Mouse (Mus musculus) testis, adult 2 months (tissue): Measurements from ENCODE around the gene Wnt7a. TPM values are rescaled to one million over a fixed set of nuclear protein-coding genes. Genes with fewer than 3 reads are reported as not detected.

ENCODE experiments used
- H3K27ac ChIP-seq: fragments of 200-500 bp; 2 replicates; pipeline ENCODE4 v1.5.1; 2012; ENCODE audit warnings: low read depth, low read length; ENCODE audit not compliant: control insufficient read depth, insufficient read depth
- H3K27me3 ChIP-seq: fragments of 200-500 bp; 2 replicates; pipeline ENCODE4 v1.6.1; 2012; ENCODE audit warnings: mild to moderate bottlenecking, low read length, moderate library complexity; ENCODE audit not compliant: control insufficient read depth, insufficient read depth
- H3K36me3 ChIP-seq: fragments of 200-500 bp; 2 replicates; pipeline ENCODE4 v1.6.1; 2012; ENCODE audit warnings: mild to moderate bottlenecking, low read length; ENCODE audit not compliant: control insufficient read depth, insufficient read depth
- H3K4me1 ChIP-seq: fragments of 200-500 bp; 2 replicates; pipeline ENCODE4 v1.6.1; 2012; ENCODE audit warnings: low read length; ENCODE audit not compliant: control insufficient read depth, insufficient read depth
- H3K4me3 ChIP-seq: fragments of 200-500 bp; 2 replicates; pipeline ENCODE4 v1.5.1; 2012; ENCODE audit warnings: low read depth, mild to moderate bottlenecking, low read length, moderate library complexity, mixed read lengths; ENCODE audit not compliant: control insufficient read depth
- CTCF ChIP-seq: fragments of 200-500 bp; IDR thresholded peaks from 2 replicates; pipeline ENCODE4 v1.5.1; 2012; ENCODE audit warnings: low read depth, mild to moderate bottlenecking, inconsistent platforms, low read length, moderate library complexity; ENCODE audit not compliant: control insufficient read depth, insufficient read depth, insufficient replicate concordance
- POLR2A ChIP-seq: fragments of 200-500 bp; IDR thresholded peaks from 2 replicates; pipeline ENCODE4 v1.6.1; 2012; ENCODE audit warnings: low read depth, mild to moderate bottlenecking, inconsistent platforms, low read length, moderate library complexity; ENCODE audit not compliant: control insufficient read depth
- polyA plus RNA-seq: library from polyadenylated mRNA; depleted of rRNA; stranded (reverse); fragments of >200 nt; gene quantifications from 2 replicates; pipeline ENCODE4 v1.2.3, GENCODE M21; 2012

Wnt7a gene
- polyA plus RNA-seq, 1 experiment, result 1.1 TPM

DNA sequence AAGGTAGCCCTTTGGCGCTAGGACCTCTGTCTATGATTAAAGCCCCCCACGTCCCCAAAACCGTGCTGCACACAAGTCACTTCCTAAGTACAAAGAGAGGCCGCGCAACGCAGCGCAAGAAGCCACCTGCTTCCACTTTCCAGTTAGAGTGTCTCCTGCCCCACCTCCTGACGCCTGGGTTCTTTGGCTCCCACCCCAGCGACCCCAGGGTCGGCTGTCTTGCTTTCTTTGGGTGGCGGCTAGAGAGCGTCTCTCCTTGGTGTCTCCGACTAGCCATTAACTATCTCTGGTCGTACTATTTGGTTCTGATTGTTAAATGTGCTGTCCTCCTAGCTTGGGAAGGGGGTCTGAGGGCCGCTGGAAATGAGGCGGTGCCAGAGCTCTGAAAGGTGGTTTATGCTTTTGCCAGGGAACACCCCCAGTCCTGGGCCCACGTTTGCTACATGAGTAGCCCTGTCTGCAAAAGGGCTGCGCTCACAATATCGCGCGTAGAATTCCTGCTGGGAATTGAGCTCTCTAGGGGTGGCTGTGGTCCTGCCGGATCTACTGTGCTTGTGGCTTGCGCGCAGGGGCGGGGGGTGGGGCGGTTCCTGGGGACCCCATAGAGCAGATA is 889 bp downstream of the Wnt7a start:
- Histone ChIP-seq H3K4me3 (peak overlapping the region; percentile 78), H3K36me3 (no peaks in the 10 kb centered on the region), H3K4me1 (peaks cover 22% of the 10 kb centered on the region), H3K27ac (no peak overlapping the region), H3K27me3 (no peaks in the 10 kb centered on the region; the same call in 1 of the 2 replicates)
- TF ChIP-seq CTCF, result no peak
- no peak for TF ChIP-seq POLR2A

DNA sequence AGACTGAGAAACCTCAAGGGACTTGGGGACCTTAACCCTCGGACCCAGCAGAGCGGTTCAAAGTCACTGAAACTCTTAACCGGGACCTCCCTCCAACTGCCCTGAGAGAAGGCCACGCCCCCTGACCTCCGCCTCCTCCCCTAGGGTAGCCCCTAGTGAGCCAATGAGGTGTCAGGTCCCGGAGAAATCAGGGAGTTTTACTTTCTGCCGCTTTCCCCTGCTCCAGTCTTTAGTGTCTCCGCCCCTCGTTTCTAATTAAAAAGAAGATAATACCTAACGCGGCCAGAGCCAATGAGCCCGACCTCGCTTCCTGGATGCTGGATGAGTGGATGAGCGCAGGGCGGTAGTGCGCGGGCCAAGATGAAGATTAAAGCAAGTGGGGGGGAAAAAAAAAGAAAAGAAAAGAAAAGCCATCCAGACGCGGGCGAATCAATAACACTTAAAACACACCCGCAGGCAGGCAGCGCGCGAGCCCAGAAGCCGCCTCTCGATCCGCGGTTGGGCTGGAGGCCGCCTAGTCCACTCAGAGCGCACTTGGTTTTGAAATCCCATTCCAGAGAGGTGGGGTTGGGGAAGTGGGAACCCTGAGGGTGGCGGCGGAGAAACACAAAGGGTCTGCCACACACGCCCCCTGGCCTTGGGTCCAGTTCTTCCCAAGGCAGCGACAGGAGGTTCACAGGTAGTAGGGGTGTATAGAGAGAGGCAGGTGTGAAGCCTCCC is 1.6 kb downstream of the Wnt7a start:
- TF ChIP-seq POLR2A (no peak), CTCF (no peak)
- no peaks in the 10 kb centered on the region; the same call in 1 of the 2 replicates for H3K27me3 ChIP-seq
- peak overlapping the region; percentile 62 for H3K4me3 ChIP-seq
- H3K4me1 ChIP-seq, result peaks cover 22% of the 10 kb centered on the region
- H3K27ac ChIP-seq, result no peak overlapping the region
- no peaks in the 10 kb centered on the region for H3K36me3 ChIP-seq

GRCm38 (mm10) chr6:91408616-91409015 is 2.5 kb downstream of the Wnt7a start:
- Histone ChIP-seq H3K27me3 (no peaks in the 10 kb centered on the region; the same call in 1 of the 2 replicates), H3K27ac (no peak overlapping the region), H3K36me3 (no peaks in the 10 kb centered on the region), H3K4me1 (peaks cover 22% of the 10 kb centered on the region), H3K4me3 (peak overlapping the region; percentile 19)
- TF ChIP-seq POLR2A (no peak), CTCF (no peak)

DNA sequence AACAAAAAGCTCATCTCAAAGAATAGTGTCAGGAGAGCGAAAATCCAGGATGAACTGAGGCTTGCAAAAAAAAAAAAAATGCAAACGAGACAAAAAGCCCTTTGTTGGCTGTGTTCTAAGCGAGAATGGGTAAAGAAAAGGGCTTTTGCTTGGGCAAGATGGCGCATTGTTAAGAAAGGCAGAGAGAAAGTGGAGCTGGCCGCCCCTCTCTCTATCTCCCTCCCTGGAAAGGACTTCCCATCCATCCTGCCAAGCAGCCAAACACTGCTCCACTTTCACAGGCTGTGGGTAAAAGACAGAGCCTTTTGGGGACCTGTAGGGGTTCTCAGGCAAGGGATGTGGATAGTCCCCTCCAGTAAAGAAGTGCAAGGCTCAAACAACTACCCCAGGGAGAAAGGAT is 9.6 kb downstream of the Wnt7a start:
- Histone ChIP-seq H3K4me3 (no peak overlapping the region), H3K36me3 (no peaks in the 10 kb centered on the region), H3K27me3 (no peaks in the 10 kb centered on the region), H3K4me1 (no peaks in the 10 kb centered on the region), H3K27ac (no peak overlapping the region)
- TF ChIP-seq POLR2A (no peak), CTCF (no peak)

DNA sequence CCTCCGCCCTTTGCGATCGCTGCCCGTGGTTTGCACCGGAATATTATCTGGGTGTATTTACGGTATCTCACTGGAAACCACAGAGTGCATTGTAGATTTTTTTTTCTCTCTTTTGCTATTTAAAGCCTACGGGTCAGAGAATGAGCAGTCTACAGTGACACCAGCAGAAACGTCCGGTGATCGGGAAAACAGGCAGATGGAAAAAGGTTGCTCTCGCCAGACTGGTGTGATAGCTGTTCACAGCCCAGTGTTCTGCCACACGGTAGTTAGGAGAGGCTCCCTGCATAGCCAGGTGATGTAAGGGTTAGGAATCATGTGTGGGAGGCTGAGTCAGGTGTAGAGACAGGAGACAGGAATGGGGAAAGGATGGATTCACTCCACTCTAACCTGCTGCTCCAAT is 10.6 kb downstream of the Wnt7a start:
- TF ChIP-seq CTCF (no peak), POLR2A (no peak)
- H3K4me1 ChIP-seq, result no peaks in the 10 kb centered on the region
- H3K36me3 ChIP-seq, result no peaks in the 10 kb centered on the region
- H3K27me3 ChIP-seq, result no peaks in the 10 kb centered on the region
- H3K4me3 ChIP-seq, result no peak overlapping the region
- H3K27ac ChIP-seq, result no peak overlapping the region

DNA sequence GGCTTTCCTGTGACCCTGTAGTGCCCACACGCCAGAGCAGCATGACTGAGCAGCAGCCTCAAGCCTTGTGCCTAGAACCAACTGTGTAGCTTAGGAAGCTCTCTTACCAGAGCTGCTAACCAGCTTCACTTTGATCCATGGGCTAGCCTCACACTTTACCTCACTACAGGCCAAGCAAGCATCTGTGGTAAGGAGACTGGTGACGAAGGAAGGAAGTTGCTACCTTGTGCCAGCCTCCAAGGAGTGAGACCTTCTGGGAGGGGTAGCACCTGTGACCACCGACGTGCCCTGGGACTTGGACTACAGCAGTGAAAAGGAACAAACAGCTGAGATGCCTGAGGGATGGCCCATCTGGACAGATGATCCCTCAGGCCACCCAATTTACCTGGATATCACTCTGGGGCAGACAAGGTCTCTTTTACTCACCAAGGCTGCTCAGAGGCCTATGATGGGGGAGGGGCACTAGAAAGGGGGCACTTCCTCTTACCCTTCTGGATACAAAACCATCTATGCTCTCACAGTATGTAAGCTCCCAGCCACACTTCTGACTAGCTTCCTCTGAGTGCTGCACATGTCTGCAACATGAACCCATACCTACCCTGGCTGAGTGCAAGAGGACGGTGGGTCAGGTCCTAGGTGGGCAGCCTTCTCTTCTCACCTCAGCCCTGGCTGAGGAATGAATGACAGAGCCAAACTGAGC is 18.5 kb downstream of the Wnt7a start:
- Histone ChIP-seq H3K27ac (no peak overlapping the region), H3K27me3 (no peaks in the 10 kb centered on the region), H3K4me3 (no peak overlapping the region), H3K36me3 (no peaks in the 10 kb centered on the region), H3K4me1 (no peaks in the 10 kb centered on the region)
- TF ChIP-seq POLR2A, result no peak
- TF ChIP-seq CTCF, result no peak

DNA sequence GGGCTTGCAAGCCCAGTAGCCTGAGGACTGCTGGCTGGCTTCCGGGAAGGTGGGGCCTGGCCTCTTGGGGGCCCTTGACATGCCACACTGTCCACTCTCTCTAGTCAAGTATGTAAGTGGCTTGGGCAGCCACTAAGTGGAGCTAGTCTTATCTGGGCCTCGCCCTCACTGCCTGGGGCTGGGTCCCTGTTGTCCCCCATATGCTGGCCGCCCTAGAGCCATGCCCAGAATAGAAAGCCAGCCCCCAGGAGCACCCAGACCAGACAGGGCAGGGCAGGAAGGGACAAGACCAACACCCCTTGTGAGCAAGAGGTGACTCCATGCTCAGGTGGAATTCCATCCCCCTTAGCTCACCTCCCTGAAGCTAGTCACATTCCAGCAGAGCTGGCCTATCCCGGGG is 22.0 kb downstream of the Wnt7a start:
- H3K27me3 ChIP-seq, result no peaks in the 10 kb centered on the region
- no peak overlapping the region for H3K27ac ChIP-seq
- no peak overlapping the region for H3K4me3 ChIP-seq
- no peaks in the 10 kb centered on the region for H3K36me3 ChIP-seq
- H3K4me1 ChIP-seq, result no peaks in the 10 kb centered on the region
- no peak for TF ChIP-seq POLR2A
- TF ChIP-seq CTCF, result no peak
